Mouse (Mus musculus): Measurements from ENCODE around the gene Naaladl1.

Naaladl1 gene

DNA sequence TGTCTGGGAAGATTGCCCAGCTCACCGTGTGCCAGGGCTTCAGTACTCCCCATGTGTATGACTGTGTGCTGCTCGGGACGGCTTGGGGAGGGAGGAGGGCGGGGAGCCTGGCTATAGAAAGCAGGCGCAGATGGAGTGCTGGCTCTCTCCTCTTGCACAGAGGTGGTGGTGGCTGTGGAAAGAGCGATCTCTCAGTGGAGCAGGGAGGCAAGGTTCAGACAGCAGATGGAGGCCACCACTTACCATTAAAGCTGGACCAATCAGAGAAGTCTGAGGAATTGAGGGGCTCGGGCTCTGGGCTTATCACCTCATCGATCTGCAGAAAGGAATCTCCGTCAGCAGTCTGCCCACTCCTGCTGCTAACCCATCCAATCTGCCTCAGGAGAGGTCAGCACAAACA, 23.4 kb upstream of the Naaladl1 start, which contains the start of gene Gm28374:
Gm28374 (minus strand) TSS at position 101 of the 400 bp plus-strand sequence.
- DNase-seq (ENCODE audit: low read depth, low spot score), result no peak

DNA sequence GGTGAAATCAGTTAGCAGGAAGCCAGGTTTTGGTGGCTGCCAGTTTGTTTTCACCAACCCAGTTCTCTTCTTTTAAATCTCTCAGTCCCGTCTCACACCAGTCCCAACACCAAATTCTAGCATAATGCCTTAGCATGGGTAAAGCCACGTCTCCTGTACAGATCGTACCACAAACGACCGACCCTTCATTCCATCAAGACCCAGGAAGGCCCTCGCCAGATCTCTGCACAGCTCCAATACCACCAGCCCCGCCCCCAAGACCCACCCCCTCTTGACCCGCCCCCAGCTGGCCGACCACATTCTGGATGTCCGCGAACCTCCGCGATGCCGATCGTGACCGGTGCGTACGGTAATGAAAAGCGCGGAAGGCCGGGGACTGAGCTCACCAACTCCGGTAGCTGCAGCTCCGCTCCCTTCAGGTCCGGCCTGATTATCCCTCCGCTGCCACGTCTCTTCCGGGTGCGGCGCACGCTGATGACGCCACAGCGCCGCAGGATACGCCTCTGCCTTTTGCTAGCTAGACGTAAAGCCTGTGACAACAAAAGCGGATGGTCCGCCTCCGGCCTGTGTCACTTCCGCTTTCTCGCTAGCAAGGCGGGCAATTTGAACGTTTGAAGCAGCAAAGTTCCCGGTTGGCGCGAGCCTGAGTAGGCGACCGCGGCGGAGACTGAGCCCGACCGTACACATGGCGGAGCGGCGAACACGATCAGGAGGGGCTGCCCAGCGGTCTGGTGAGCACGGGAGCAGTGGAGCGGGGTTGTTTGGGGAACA, 20.9 kb upstream of the Naaladl1 start, which contains the start of the genes Zfpl1 and Cdca5:
Zfpl1 (minus strand) TSS at position 479 of the 771 bp plus-strand sequence.
Cdca5 (plus strand) TSS at position 506 of the 771 bp plus-strand sequence.
- DNase-seq (ENCODE audit: low read depth, low spot score), result peak; percentile 99

DNA sequence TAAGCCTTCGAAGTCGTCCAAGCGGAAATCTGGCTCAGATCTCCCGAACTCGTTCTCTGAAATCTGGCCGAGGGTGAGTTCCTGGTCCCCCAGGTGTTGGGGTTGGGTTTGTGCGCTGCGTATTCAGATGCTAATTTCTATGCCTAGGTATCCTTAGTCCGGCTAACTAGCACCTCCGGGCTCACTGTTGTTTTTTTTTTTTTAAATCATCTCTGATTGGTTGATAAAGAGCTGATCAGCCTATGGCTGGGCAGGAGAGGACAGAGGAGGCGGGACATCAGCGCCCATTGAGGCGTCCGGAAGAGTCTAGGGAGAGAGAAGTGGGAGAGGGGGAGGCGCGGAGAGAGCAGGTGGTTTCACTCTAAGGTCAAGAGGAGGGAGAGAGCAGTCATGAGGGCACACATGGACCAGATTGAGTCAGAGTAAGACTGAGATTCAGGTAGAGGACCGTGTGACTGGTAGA, 20.1 kb upstream of the Naaladl1 start:
- DNase-seq (ENCODE audit: low read depth, low spot score), result peak; percentile 96

DNA sequence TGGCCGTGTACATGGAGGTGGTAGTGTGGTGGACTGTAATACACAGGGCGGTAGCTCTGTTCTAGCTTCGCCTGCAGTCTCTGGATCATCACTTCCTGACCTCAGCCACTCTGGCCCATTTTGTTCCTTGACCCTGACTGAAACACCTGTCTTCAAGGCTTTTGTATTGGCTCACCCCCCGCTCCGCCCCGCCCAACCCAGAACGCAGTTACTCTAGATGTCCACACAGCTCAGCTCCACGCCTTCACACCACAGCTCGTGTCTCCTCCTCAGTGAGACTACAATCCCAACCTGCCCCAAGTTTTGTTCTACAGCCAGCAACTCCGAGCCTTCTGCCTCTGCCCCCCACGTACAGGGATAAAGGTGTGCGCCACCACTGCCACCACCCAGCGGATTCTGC, 16.7 kb upstream of the Naaladl1 start:
- DNase-seq (ENCODE audit: low read depth, low spot score), result peak; percentile 58

DNA sequence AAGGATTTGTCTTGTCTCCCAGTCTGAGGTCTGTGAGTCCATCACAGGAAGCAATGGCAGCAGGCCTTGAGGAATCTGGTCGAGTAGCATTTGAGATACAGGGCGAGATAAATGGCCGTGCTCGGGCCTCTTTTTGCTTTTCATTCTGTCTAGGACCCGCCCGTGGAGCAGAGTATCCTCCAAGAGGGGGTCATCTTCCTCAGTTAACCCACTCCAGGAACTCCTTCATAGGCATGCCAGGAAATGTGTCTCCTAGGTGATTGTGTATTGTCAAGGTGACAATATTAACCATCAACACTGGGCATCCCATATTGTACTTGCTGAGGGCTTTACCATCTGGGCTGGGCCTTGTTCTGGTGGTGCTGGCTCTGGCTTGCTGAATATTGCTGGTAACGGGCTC, 11.5 kb upstream of the Naaladl1 start, which contains the start of gene AC131692.1:
AC131692.1 (plus strand) TSS at position 301 of the 400 bp plus-strand sequence.
- DNase-seq (ENCODE audit: low read depth, low spot score), result no peak

DNA sequence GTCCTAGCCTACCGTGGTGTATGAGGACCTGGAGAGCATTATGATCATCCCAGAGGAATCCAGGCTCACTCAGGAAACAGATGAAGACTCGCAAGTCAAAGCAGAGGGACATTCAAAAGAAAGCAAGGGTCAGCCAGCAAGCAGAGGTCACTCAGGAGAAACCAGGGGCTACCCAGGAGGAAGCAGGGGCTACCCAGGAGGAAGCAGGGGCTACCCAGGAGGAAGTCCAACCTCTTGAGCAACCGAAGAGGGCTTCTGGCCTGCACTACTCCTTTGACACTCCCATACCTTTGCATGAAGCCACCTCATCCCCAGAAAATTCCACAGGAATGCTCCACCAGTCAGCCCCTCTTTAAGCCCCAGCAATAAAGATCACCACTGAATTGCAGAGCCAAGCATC, 7.7 kb upstream of the Naaladl1 start:
- no peak for DNase-seq (ENCODE audit: low read depth, low spot score)

DNA sequence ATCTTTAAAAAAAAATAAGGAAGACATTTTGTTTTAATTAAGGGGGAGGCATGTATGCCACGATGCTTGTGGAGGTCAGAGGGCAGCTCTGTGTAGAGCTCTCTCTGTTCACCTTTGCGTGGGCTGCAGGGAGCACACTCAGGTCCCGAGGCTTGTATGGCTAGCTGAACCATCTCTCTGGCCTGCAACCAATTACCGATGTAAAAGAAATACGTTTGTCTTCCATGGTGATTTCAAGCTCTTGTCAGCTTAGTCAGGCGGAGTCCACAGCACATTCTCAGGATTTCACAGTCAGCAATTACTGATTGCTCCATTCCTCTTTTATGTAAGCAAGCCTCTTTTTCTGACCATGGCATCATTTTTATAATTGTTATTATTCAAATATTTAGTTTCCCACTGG, 4.4 kb upstream of the Naaladl1 start:
- DNase-seq (ENCODE audit: low read depth, low spot score), result no peak

DNA sequence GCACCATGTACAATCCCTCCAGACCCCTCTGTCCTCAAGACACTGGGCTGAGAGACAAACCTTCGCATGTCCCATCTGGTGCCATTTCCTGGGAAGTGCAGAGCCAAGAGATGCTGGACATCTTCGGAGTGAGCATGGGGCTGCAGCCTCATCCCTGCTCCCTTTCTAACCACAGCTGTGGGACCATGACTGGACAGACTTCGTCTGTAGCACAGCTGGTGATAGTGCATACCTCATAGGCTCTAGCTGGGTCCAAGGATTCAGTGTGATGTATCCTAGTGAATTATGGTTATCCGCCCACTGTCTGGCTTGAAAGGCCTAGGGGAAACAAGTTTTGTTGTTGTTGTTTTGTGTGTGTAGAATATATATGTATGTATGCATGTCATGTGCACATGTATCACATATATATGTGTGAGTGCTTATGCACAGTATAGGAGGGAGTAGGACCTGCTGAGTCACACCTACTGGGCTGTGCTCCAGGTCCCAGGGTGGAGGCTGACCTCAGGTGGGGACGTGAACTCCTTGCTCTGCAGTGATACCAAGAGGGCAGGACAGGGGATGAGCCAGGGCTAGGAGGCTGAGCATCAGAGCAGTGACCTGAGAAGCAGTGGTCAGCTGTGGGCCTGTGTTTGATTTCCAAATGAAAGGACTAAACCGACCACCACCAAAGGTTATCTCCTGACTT, 3.3 kb upstream of the Naaladl1 start:
- DNase-seq (ENCODE audit: low read depth, low spot score), result no peak

DNA sequence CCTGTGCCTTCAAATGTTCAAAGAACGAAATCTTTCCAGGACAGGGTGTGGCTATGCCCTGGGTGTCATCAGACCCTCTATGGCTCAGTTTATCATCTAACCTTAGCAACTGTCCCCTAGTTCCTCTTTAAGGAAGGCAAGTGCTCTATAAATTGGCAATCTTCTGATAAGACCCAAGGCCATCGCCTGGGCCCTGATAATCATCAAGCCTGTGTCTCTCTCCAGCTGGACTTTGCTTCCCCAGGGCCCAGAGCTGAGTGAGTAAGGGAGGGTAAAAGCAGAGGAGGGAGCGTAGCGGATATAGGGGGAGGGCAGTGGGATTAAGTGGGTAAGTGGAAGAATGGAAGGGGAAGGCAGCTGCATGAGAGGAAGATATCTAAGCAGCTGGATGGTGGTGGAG, 1.1 kb upstream of the Naaladl1 start:
- no peak for DNase-seq (ENCODE audit: low read depth, low spot score)

DNA sequence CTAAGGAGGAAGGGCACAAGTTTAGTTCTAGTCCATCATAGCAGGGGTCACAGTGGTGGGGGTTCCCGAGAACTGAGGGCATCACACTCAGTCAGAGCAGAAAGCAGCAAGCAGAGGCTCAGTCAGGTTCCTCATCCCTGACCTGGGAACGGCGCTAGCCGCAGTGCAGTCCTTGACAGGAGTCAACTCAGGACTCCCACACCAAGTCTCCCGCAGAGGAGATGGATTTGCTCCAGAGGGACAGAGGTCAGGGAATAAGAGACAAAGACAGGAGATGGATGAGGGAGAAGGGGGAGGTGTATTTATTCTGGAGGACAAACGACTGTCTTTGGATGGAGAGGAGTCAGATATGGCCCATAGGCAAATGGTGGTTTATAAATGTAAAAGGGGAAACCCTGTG, 7.5 kb downstream of the Naaladl1 start:
- DNase-seq (ENCODE audit: low read depth, low spot score), result no peak

DNA sequence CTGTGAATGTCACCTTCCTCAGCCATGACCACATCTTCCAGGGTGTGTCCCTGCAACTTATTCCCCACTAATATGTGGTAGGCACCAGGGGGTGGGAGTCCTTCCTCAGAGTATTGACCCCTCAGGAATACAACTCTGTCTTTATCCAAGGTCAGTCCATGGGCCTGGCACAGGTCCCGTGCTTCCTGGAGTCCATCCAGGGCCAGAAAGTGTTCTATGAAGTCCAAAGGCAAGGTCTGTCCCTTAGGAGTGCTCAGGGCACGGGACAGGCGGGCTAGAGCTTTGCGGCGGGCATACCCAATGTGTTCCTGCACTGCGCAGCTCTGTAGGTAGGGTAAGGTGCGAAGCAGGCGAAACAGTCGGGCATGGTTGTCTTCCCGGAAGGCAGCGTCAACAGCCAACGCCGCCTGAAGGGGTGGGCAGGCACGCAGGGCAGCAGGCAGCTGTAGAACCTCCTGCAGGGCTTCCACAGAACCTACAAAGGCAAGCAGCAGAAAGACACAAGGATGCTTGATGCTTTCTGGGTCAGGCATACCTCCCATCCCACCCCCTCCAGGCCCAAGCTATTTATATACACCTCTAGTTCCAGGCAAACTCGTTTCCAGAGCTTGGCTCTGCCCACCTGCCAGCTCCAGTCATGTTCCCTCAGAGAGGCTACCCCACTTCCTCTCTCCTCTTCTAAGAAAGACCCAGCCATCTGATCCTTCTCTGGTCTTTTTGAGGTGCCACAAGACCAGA, 10.7 kb downstream of the Naaladl1 start:
- DNase-seq (ENCODE audit: low read depth, low spot score), result no peak

DNA sequence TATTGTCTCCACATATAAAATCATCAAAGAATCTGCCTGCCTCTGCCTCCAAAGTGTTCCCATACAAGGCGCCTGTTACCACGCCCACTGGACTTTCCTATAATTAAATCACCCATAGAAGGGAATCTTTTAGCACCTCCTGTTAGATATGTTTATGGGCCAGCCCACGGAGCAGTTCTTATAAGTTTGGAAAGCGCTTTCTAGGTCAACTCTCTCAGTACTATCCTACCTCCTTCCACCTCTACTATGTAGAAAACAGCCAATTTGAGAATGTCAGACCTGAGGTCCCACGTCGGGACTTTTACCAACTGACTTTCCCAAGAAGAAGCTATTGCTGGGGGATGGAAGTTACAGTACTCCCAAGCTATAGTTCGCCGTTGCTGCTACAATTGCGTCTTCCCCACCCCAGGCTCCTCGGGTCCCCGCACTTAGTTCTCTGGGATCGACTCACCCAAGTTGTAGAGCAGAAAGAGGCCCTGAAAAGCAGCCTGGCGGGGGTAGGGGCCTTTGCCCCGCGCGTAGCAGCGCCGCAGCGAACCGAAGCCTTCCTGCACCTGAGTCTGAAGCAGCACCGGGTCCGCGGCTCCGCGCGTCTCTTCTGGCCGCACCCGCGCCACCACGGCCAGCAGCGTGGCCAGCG, 11.9 kb downstream of the Naaladl1 start:
- no peak for DNase-seq (ENCODE audit: low read depth, low spot score)

DNA sequence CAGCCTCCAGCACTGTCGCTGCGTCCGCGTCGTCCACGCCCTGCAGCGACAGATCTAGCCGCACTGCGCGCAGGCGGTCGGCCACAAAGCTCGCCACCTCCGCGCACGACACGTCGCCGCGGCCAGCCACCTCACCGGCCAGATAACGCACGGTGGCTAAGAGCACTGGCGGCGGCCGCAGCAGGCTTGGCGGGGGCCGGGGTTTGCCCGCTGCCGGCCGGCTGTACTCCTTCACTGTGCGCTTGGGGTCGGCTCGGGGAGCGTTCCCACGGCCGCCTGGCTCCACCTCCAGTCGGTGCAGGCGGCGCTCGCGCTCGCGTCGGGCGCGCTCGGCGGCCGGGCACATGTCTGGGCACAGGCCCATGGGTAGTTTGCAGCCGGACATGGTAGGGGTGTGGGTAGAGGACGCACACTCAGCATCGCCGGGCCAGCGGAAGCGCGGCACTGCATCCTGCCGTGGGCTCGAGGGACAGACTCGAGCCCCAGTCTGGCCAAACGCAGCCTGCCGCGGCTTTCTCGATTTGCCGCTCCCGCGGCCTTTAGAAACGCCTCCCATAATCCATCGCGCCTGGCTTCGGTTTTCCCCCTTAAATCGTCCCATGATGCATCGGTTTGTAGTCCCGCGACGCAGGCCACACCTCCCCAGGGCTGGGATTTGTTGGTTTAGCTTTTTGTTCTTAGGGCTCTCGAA, 12.5 kb downstream of the Naaladl1 start, which contains the start of gene Sac3d1:
Sac3d1 (minus strand) TSS at position 665 of the 691 bp plus-strand sequence.
- peak; percentile 97 for DNase-seq (ENCODE audit: low read depth, low spot score)

DNA sequence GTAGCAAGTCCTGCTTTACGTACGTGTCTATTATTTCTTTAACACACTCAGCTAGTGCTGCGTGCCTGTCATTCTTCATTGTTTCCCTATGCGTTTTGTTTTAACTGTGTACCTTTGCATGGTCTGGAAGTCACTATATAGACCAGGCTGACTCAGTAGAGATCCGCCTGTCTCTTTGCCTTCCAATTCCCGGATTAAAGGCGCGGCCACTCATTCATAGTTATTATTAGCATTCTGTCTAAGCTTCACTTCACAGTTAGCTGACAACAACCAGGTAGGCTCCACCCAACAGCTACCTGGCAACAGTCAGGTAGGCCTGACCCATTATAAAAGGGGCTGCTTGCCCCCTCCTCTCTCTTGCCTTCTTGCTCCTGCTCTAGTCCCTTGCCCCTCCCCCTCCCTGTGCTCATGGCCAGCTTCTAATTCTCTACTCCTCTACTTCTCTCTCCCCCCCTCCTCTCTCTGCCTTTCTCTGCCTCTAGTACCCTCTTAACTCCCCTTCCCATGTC, 13.1 kb downstream of the Naaladl1 start:
- no peak for DNase-seq (ENCODE audit: low read depth, low spot score)

DNA sequence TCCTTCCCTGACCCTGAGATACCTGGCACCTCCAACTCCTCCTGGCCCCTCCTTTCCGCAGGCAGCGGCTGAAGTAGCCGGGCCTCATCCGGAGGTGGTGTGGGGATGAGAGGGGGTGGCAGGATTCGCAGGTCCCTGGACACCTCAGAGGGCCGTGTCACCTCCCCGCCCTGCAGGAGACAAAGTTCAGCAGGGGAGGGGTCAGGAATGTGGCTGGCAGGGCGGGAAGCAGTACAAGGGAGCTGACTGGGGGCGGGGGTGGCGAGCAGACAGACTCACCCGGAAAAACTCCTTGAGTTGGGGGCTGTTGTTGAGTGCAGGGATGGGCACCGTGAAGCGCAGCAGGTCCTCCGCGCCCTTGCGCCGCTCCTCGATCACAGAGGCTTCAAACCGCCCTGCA, 16.2 kb downstream of the Naaladl1 start:
- peak; percentile 60 for DNase-seq (ENCODE audit: low read depth, low spot score)

DNA sequence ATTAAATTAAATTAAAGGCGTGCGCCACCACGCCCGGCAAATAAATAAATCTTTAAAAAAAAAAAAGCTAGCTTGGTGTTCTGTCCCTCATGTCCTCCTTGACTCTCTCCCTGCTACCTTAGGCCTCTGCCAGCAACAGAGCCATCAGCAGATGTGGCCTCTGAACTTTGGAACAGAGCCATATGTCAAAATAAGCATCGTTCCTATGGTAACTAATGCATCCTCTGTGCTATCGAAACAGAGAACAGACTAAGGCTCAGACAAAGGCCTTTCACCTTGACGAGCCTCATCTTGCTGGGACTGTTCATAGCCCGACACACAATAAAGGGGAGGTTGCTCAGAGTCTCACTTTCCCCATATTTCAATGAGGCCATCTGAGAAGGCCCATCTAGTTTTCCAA, 17.7 kb downstream of the Naaladl1 start:
- DNase-seq (ENCODE audit: low read depth, low spot score), result no peak

DNA sequence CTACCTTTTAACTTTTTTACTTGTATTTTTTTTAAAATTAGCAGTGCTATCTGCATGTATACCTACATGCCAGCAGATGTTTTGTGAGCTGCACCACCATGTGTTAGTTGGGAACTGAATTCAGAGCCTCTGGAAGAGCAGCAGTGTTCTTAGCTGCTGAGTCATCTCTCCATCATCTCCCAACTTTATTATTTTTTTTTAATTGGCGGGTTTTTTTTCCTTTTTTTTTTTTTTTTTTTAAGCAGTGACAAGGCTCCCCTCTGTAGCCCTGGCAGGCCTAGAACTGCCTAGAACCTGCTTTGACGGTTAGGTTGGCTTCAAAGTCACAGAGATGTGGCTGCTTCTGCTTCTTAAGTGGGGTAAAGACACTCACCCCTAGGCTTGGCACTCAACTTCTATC, 19.3 kb downstream of the Naaladl1 start:
- no peak for DNase-seq (ENCODE audit: low read depth, low spot score)

DNA sequence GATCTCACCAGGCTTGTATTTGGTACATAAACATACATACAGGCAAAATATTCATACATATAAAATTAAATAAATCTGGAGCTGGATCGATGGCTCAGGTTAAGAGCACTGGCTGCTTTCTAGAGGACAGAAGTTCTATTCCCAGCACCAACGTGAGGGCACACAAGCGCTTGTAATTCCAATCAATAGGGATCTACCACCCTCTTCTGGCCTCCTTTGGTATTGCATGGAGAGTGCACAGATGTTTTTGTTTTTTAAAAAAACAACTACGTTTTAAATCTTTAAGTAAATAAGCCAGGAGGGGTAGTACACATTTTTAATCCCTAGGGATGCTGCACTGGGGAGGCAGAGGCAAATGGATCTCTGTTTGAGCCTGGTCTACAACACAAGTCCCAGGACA, 20.7 kb downstream of the Naaladl1 start:
- peak; percentile 88 for DNase-seq (ENCODE audit: low read depth, low spot score)

DNA sequence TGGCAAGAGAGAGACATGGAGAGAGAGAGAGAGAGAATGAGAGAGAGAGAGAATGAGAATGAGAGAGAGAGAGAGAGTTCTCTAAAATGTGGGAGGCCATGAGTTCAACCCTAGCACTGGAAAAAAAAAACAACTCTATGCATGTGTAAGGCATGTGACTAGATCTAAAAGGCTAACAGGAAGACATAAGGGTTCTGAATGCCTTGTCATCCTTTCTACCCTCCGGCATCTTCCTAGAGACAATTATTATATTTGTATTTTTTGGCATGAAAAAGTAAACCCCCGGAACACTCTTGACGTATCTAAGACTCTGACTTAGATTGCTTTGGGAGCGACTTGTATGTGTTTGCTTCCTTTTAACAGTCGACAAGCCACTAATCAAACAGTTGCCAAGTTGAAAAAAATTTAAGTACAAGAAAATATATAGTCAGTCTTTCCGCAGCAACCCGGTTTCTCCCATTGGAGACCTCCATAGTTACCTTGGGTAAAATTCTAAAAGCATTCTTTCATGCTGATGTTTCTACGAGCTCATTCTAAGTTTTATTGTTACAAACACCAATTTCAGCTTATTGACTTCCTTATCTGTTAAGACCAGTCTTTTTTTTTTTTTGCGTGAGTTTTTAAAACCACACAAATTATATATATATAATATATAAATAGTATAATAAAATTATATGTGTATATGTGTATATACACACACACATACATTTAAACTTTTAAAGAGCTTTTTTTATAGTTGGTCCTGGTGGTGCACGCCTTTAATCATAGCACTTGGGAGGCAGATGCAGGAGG, 21.4 kb downstream of the Naaladl1 start:
- no peak for DNase-seq (ENCODE audit: low read depth, low spot score)

All from ZHBTc4 (cell line).